Mouse (Mus musculus) layer of hippocampus, postnatal 14 days (tissue): Measurements from ENCODE around the gene Unc93a2. TPM values are rescaled to one million over a fixed set of nuclear protein-coding genes. Genes with fewer than 3 reads are reported as not detected.

Source experiments
- total RNA-seq, 2 experiments: library from RNA; stranded (reverse); gene quantifications; 2 replicates each; pipeline ENCODE4 v1.2.3; 2021

Gene Unc93a2
- total RNA-seq, 2 experiments from 2014 or later = not detected

Other genes with a start within 250 kb of the Unc93a2 start
- 10 to 100 TPM; 29.2 to 30.0 TPM for gene Rps6ka2, start 215.3 kb downstream of the Unc93a2 start, total RNA-seq
- gene Tcp10a, start 60.8 kb downstream of the Unc93a2 start, total RNA-seq = under 1 TPM in 1 of 2 experiments, not detected in 1; 0.16 TPM
- gene Ttll2, start 32.8 kb downstream of the Unc93a2 start, total RNA-seq = not detected
- not detected for gene Gm49630, start 13.5 kb downstream of the Unc93a2 start, total RNA-seq